Comparison of ENCODE assay signal across 28 mouse cellular contexts in the genomic region with DNA sequence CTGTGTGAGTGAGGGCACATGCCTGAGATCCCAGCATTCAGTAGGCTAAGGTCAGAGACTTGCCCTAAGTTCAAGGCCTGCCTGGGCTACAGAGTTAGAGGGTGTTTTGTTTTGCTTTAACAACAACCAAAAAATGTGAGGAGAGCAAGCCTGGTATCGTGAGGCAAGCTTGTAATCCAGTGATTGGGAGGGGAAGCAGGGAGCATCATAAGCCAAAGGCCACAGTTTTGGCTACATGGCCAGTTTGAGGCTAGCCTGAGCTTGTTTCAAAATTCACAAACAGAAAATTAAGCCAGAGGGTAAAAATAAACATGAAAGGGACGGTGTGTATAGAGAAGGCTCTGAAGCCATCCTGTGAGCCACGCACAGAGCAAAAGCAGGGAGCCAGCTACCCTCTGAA.
"Had no signal": no experiment of that assay in that cellular context is flagged by ENCODE, and none has a peak within 500 bp of the region (broad histone marks: within the 10 kb centered on the region; RNA-seq: fewer than 3 reads in every experiment).

No protein-coding gene starts in this region.

- H3K27ac ChIP-seq: embryonic facial prominence, embryonic 12.5 days; embryonic facial prominence, embryonic 13.5 days; embryonic facial prominence, embryonic 15.5 days; forebrain, embryonic 10.5 days; forebrain, embryonic 12.5 days; forebrain, embryonic 13.5 days; forebrain, embryonic 15.5 days; gastrocnemius, adult 2 months had no signal

- DNase-seq: cerebellum, adult 18-20 months; cerebellum, adult 2 months; cerebellum, adult 8-10 months; cerebellum, adult 9-10 months; cerebellum, adult 9-11 months; cerebellum, postnatal 10 days; cerebellum, postnatal 14 days; cerebellum, postnatal 25 days; cerebellum, postnatal 36 days; embryo, embryonic 11 days; forebrain, postnatal 0 days; gastrocnemius, adult 2 months; gastrocnemius, postnatal 10 days; gastrocnemius, postnatal 14 days; gastrocnemius, postnatal 25 days; gastrocnemius, postnatal 36 days; heart, adult 11 months had no signal

- H3K4me1 ChIP-seq: embryonic facial prominence, embryonic 12.5 days had no signal

- H3K4me3 ChIP-seq: embryonic facial prominence, embryonic 10.5 days; embryonic facial prominence, embryonic 12.5 days; embryonic facial prominence, embryonic 13.5 days; embryonic facial prominence, embryonic 15.5 days; erythroblast, embryonic 14.5 days; forebrain, embryonic 10.5 days; forebrain, embryonic 12.5 days; forebrain, embryonic 13.5 days; forebrain, embryonic 15.5 days; gastrocnemius, adult 2 months had no signal

- H3K9me3 ChIP-seq: embryonic facial prominence, embryonic 10.5 days; embryonic facial prominence, embryonic 12.5 days; embryonic facial prominence, embryonic 13.5 days; embryonic facial prominence, embryonic 15.5 days; forebrain, embryonic 10.5 days; forebrain, embryonic 12.5 days; forebrain, embryonic 13.5 days; forebrain, embryonic 15.5 days had no signal

- H3K9ac ChIP-seq: embryonic facial prominence, embryonic 12.5 days; embryonic facial prominence, embryonic 15.5 days; forebrain, embryonic 12.5 days; forebrain, embryonic 13.5 days; forebrain, embryonic 15.5 days; forebrain, postnatal 0 days had no signal

- ATAC-seq: forebrain, embryonic 13.5 days; forebrain, embryonic 14.5 days; forebrain, embryonic 15.5 days; forebrain, embryonic 16.5 days; forebrain, postnatal 0 days had no signal

- H3K27me3 ChIP-seq: embryonic facial prominence, embryonic 12.5 days; embryonic facial prominence, embryonic 13.5 days; embryonic facial prominence, embryonic 15.5 days; forebrain, embryonic 12.5 days; forebrain, embryonic 13.5 days; forebrain, embryonic 15.5 days had no signal

- H3K4me2 ChIP-seq: embryonic facial prominence, embryonic 12.5 days; embryonic facial prominence, embryonic 13.5 days; embryonic facial prominence, embryonic 15.5 days; forebrain, embryonic 12.5 days; forebrain, embryonic 13.5 days; forebrain, embryonic 15.5 days had no signal
